Comparison of ENCODE assay signal across 9 mouse cellular contexts in the genomic region with DNA sequence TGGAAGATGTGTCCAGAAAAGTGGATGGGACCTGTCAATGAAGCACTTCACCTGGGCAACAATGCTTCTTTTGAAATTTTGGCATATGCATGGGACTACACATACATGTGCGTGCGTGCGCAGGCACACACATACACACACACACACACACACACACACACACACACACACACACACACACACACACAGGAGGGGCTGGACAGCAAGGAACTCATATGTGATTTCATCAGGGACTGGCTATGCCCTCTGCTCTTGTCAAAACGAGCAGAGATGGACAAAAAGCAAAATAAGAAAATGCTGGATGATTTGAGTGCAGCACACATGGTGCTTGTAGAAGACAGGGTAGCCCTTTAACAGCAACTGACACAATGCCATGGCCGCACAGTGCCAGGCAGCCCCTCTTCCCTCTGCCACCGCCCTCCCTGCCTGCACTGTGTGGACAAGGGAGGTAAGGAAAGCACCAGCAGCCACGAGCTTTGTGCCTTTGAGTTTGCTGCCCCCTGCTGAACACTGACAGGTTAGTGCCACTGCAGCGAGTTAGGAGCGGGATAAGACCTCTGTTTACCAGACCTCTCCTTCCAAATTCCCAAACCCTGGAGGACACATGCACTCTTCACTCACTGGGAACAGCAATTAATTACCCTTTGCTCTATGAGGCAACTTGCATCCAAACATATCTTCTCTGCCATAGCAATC. TPM values are rescaled to one million over a fixed set of nuclear protein-coding genes. Genes with fewer than 3 reads are reported as not detected.
DNase-seq lines count a peak whose midpoint lies in the region; ATAC-seq and TF ChIP-seq lines count a peak whose summit lies in the region.
"Had no signal": no experiment of that assay in that cellular context is flagged by ENCODE, and none has a peak within 500 bp of the region (broad histone marks: within the 10 kb centered on the region; RNA-seq: fewer than 3 reads in every experiment).

No protein-coding gene starts in this region.

- no peak overlapping the region for H3K9ac ChIP-seq in embryonic facial prominence, embryonic 12.5 days
- no peak overlapping the region for H3K9ac ChIP-seq in heart, embryonic 16.5 days (ENCODE audit: low read length)
- H3K9ac ChIP-seq in liver, embryonic 11.5 days (ENCODE audit: low read depth, low read length) = no peak overlapping the region
- H3K9ac ChIP-seq in neural tube, embryonic 11.5 days (ENCODE audit: low read length) = no peak overlapping the region
- H3K9ac ChIP-seq: liver, embryonic 15.5 days had no signal

- H3K27me3 ChIP-seq in E14TG2a.4 (ENCODE audit: insufficient read depth, low read length) = no peaks in the 10 kb centered on the region
- H3K27me3 ChIP-seq in embryonic facial prominence, embryonic 12.5 days = no peaks in the 10 kb centered on the region
- no peaks in the 10 kb centered on the region for H3K27me3 ChIP-seq in heart, embryonic 16.5 days (ENCODE audit: control insufficient read depth, insufficient read depth, low read length)
- H3K27me3 ChIP-seq in liver, embryonic 11.5 days (replicated peaks; ENCODE audit: control insufficient read depth, insufficient read depth, low read length) = no peaks in the 10 kb centered on the region
- no peaks in the 10 kb centered on the region for H3K27me3 ChIP-seq in neural tube, embryonic 11.5 days (ENCODE audit: control insufficient read depth, insufficient read depth, low read length)
- H3K27me3 ChIP-seq: liver, embryonic 15.5 days had no signal

- H3K4me2 ChIP-seq in embryonic facial prominence, embryonic 12.5 days (replicated peaks) = no peak overlapping the region
- no peak overlapping the region for H3K4me2 ChIP-seq in heart, embryonic 16.5 days (ENCODE audit: low read depth, low read length)
- no peak overlapping the region for H3K4me2 ChIP-seq in liver, embryonic 11.5 days
- H3K4me2 ChIP-seq in neural tube, embryonic 11.5 days (ENCODE audit: low read depth) = no peak overlapping the region
- H3K4me2 ChIP-seq: liver, embryonic 15.5 days had no signal

- peak; percentile 64; the same call in 1 of the 2 replicates for ATAC-seq in embryonic facial prominence, embryonic 12.5 days (ENCODE audit: insufficient number of reproducible peaks, insufficient read depth, low FRiP score, low TSS enrichment)
- peak; percentile 55 for ATAC-seq in heart, embryonic 16.5 days (replicated peaks; ENCODE audit: extremely low read depth, insufficient read depth, low FRiP score)
- ATAC-seq in liver, embryonic 11.5 days (replicated peaks; ENCODE audit: low FRiP score) = no peak
- peak; percentile 83 for ATAC-seq in neural tube, embryonic 11.5 days (ENCODE audit: insufficient read depth, low FRiP score, low TSS enrichment)

- peaks cover 11% of the 10 kb centered on the region for H3K36me3 ChIP-seq in E14TG2a.4 (ENCODE audit: insufficient read depth, low read length)
- peaks cover 34% of the 10 kb centered on the region for H3K36me3 ChIP-seq in embryonic facial prominence, embryonic 12.5 days
- H3K36me3 ChIP-seq in heart, embryonic 16.5 days (ENCODE audit: control insufficient read depth, insufficient read depth) = peaks cover 26% of the 10 kb centered on the region
- H3K36me3 ChIP-seq in liver, embryonic 11.5 days (ENCODE audit: control insufficient read depth, insufficient read depth, low read length) = peaks cover 5% of the 10 kb centered on the region; the same call in 1 of the 2 replicates
- H3K36me3 ChIP-seq in neural tube, embryonic 11.5 days (ENCODE audit: control insufficient read depth, insufficient read depth, low read length) = peaks cover 4% of the 10 kb centered on the region; the same call in 1 of the 2 replicates

- H3K4me3 ChIP-seq in E14TG2a.4 (replicated peaks; ENCODE audit: low read length) = no peak overlapping the region
- H3K4me3 ChIP-seq in embryonic facial prominence, embryonic 12.5 days = no peak overlapping the region
- no peak overlapping the region for H3K4me3 ChIP-seq in heart, embryonic 16.5 days (ENCODE audit: low read length)
- H3K4me3 ChIP-seq in liver, embryonic 11.5 days (ENCODE audit: low read depth, low read length) = no peak overlapping the region
- no peak overlapping the region for H3K4me3 ChIP-seq in neural tube, embryonic 11.5 days (ENCODE audit: low read depth, low read length)
- H3K4me3 ChIP-seq: liver, embryonic 15.5 days had no signal

- peak; percentile 72 for TF ChIP-seq CTCF in E14TG2a.4 (conservative IDR thresholded peaks at IDR 0.05; ENCODE audit: low read length)

- peak; percentile 53 to 75 for DNase-seq in adrenal gland, postnatal 36 days
- peak; percentile 73 for DNase-seq in kidney, postnatal 14 days
- DNase-seq in liver, embryonic 11.5 days (ENCODE audit: low spot score) = peak; percentile 50
- DNase-seq in neural tube, embryonic 11.5 days (ENCODE audit: low spot score) = peak; percentile 83
- DNase-seq in thymus, postnatal 36 days = peak; percentile 34 to 48

- WGBS in embryonic facial prominence, embryonic 12.5 days = 45% methylated on average over 8 of the region's 9 CpGs
- 55% methylated on average over 9 of the region's 9 CpGs for WGBS in heart, embryonic 16.5 days
- 58% methylated on average over 9 of the region's 9 CpGs for WGBS in liver, embryonic 11.5 days
- 57% methylated on average over 9 of the region's 9 CpGs for WGBS in neural tube, embryonic 11.5 days

- H3K9me3 ChIP-seq in E14TG2a.4 (ENCODE audit: low read length) = no peaks in the 10 kb centered on the region
- no peaks in the 10 kb centered on the region for H3K9me3 ChIP-seq in embryonic facial prominence, embryonic 12.5 days
- no peaks in the 10 kb centered on the region for H3K9me3 ChIP-seq in heart, embryonic 16.5 days (replicated peaks; ENCODE audit: control insufficient read depth, low read length)
- H3K9me3 ChIP-seq in liver, embryonic 11.5 days (ENCODE audit: control insufficient read depth, low read length) = no peaks in the 10 kb centered on the region
- H3K9me3 ChIP-seq in neural tube, embryonic 11.5 days (ENCODE audit: control insufficient read depth, low read length) = no peaks in the 10 kb centered on the region
- H3K9me3 ChIP-seq: liver, embryonic 15.5 days had no signal

- peaks cover 6% of the 10 kb centered on the region for H3K4me1 ChIP-seq in E14TG2a.4 (replicated peaks; ENCODE audit: low read depth, low read length)
- no peaks in the 10 kb centered on the region for H3K4me1 ChIP-seq in embryonic facial prominence, embryonic 12.5 days
- no peaks in the 10 kb centered on the region for H3K4me1 ChIP-seq in heart, embryonic 16.5 days (ENCODE audit: control insufficient read depth, insufficient read depth, low read length)
- no peaks in the 10 kb centered on the region for H3K4me1 ChIP-seq in liver, embryonic 11.5 days (replicated peaks; ENCODE audit: control insufficient read depth, insufficient read depth, low read length)
- no peaks in the 10 kb centered on the region for H3K4me1 ChIP-seq in neural tube, embryonic 11.5 days (ENCODE audit: control insufficient read depth, insufficient read depth, low read length)
- H3K4me1 ChIP-seq: liver, embryonic 15.5 days had no signal

- no peak overlapping the region for H3K27ac ChIP-seq in embryonic facial prominence, embryonic 12.5 days
- H3K27ac ChIP-seq in heart, embryonic 16.5 days (ENCODE audit: low read length) = no peak overlapping the region
- H3K27ac ChIP-seq in liver, embryonic 11.5 days (ENCODE audit: low read depth, low read length) = no peak overlapping the region
- no peak overlapping the region for H3K27ac ChIP-seq in neural tube, embryonic 11.5 days (ENCODE audit: low read depth, low read length)
- H3K27ac ChIP-seq: liver, embryonic 15.5 days had no signal

RNA-seq across cellular contexts. Expression of a gene that starts 32.7 kb away (rescaled TPM):
- 10 to 100 TPM; 27.9 to 35.8 TPM for total RNA-seq in adrenal gland, postnatal 36 days (2021)
- polyA plus RNA-seq in embryonic facial prominence, embryonic 12.5 days (2016; fragmentation: Nextera tagmentation; extraction: Ambion mirVana) = 13.2 and 13.4 TPM in 2 replicates
- 7.2 and 7.3 TPM in 2 replicates for polyA plus RNA-seq in heart, embryonic 16.5 days (2015; fragmentation: Nextera tagmentation; extraction: Ambion mirVana)
- 11.4 and 11.7 TPM in 2 replicates for polyA plus RNA-seq in liver, embryonic 11.5 days (2014; fragmentation: Nextera tagmentation; extraction: Ambion mirVana)
- polyA plus RNA-seq in neural tube, embryonic 11.5 days (2014; fragmentation: Nextera tagmentation; extraction: Ambion mirVana) = 14.1 and 15.3 TPM in 2 replicates

RNA-seq across cellular contexts. Expression of a gene that starts 32.7 kb away (rescaled TPM):
- total RNA-seq in adrenal gland, postnatal 36 days (2021) = 10 to 100 TPM; 17.5 to 18.7 TPM
- 37.2 and 39.8 TPM in 2 replicates for polyA plus RNA-seq in embryonic facial prominence, embryonic 12.5 days (2016; fragmentation: Nextera tagmentation; extraction: Ambion mirVana)
- polyA plus RNA-seq in heart, embryonic 16.5 days (2015; fragmentation: Nextera tagmentation; extraction: Ambion mirVana) = 24.5 and 24.8 TPM in 2 replicates
- 21.5 and 24.0 TPM in 2 replicates for polyA plus RNA-seq in liver, embryonic 11.5 days (2014; fragmentation: Nextera tagmentation; extraction: Ambion mirVana)
- 47.2 and 52.9 TPM in 2 replicates for polyA plus RNA-seq in neural tube, embryonic 11.5 days (2014; fragmentation: Nextera tagmentation; extraction: Ambion mirVana)
